Mouse (Mus musculus) forebrain, embryonic 11.5 days (tissue): ENCODE results near the gene Gm5105. TPM values are rescaled to one million over a fixed set of nuclear protein-coding genes. Genes with fewer than 3 reads are reported as not detected.

Source experiments
- ATAC-seq: fragments of 200-750 bp; cut with Nextera tagmentation; replicated peaks from 2 replicates; pipeline ENCODE4 v1.8.0; 2017; ENCODE audit warnings: moderate TSS enrichment; ENCODE audit not compliant: low FRiP score
- DNase-seq: peaks from one replicate; pipeline ENCODE4 v3.0.0-alpha.2; 2017; ENCODE audit warnings: low spot score
- H3K27ac ChIP-seq: fragments of 300-500 bp; sonication (generic); 2 replicates; pipeline ENCODE4 v1.5.1; 2014; ENCODE audit warnings: low read depth, low read length
- H3K27me3 ChIP-seq: fragments of 300-500 bp; sonication (generic); 2 replicates; pipeline ENCODE4 v1.6.1; 2014; ENCODE audit warnings: mild to moderate bottlenecking, low read length, mixed read lengths; ENCODE audit not compliant: control insufficient read depth, insufficient read depth
- H3K36me3 ChIP-seq: fragments of 300-500 bp; sonication (generic); 2 replicates; pipeline ENCODE4 v1.6.1; 2014; ENCODE audit warnings: mild to moderate bottlenecking, low read length, moderate library complexity, mixed read lengths; ENCODE audit not compliant: control insufficient read depth, insufficient read depth
- H3K4me1 ChIP-seq: fragments of 300-500 bp; sonication (generic); replicated peaks from 2 replicates; pipeline ENCODE4 v1.6.1; 2014; ENCODE audit warnings: low read length, mixed read lengths; ENCODE audit not compliant: control insufficient read depth, insufficient read depth
- H3K4me2 ChIP-seq: fragments of 300-500 bp; sonication (generic); 2 replicates; pipeline ENCODE4 v1.6.1; 2014; ENCODE audit warnings: low read depth, mild to moderate bottlenecking, low read length, moderate library complexity, mixed read lengths; ENCODE audit not compliant: severe bottlenecking
- H3K4me3 ChIP-seq: fragments of 300-500 bp; sonication (generic); 2 replicates; pipeline ENCODE4 v1.5.1; 2014; ENCODE audit warnings: low read depth, low read length
- H3K9ac ChIP-seq: fragments of 300-500 bp; sonication (generic); 2 replicates; pipeline ENCODE4 v1.6.1; 2014; ENCODE audit warnings: low read length
- H3K9me3 ChIP-seq: fragments of 300-500 bp; sonication (generic); 2 replicates; pipeline ENCODE4 v1.6.1; 2016; ENCODE audit warnings: low read length, mixed read lengths; ENCODE audit not compliant: control insufficient read depth
- WGBS: fragments of 180-500 bp; shearing (Covaris S2); extraction: QIAGEN DNeasy Blood & Tissue Kit; methylation state at CpG from one replicate; pipeline ENCODE4 v1.1.7; 2014; 5-methylcytosine and 5-hydroxymethylcytosine counted together
- polyA plus RNA-seq: library from polyadenylated mRNA; unstranded; fragments of >200 nt; fragmentation: Nextera tagmentation; extraction: Ambion mirVana; gene quantifications from 2 replicates; pipeline ENCODE4 v1.2.1, GENCODE M21; 2014

The Gm5105 gene
- polyA plus RNA-seq, 1 experiment from 2014 or later: not detected

DNA sequence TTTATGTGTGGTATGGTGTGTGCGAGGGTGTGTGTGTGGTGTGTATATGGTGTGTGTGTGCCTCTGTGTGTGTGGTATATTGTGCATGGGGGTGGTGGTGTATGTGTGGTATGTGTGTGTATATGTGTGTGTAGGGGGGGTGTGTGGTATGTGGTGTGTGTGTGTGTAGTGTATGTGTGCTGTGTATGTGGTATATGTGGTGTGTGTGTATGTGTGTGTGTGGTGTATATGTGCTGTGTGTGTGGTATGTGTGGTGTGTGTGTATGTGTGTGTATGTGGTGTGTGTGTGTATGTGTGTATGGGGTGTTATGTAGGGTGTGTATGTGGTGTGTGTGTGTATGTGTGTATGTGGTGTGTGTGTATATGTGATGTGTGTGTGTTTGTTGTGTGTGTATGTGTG lies 7.0 kb upstream of the Gm5105 start:
- H3K27me3 ChIP-seq: no peaks in the 10 kb centered on the region
- no peak overlapping the region for H3K27ac ChIP-seq
- no peaks in the 10 kb centered on the region; the same call in 1 of the 2 replicates for H3K4me1 ChIP-seq
- H3K9me3 ChIP-seq: no peaks in the 10 kb centered on the region
- 91% methylated on average over 1 of the region's 1 CpGs for WGBS
- no peaks in the 10 kb centered on the region for H3K36me3 ChIP-seq
- DNase-seq (no peak), ATAC-seq (no peak; the same call in 1 of the 2 replicates)
- no peak overlapping the region for H3K9ac ChIP-seq
- H3K4me3 ChIP-seq: no peak overlapping the region
- H3K4me2 ChIP-seq: no peak overlapping the region

DNA sequence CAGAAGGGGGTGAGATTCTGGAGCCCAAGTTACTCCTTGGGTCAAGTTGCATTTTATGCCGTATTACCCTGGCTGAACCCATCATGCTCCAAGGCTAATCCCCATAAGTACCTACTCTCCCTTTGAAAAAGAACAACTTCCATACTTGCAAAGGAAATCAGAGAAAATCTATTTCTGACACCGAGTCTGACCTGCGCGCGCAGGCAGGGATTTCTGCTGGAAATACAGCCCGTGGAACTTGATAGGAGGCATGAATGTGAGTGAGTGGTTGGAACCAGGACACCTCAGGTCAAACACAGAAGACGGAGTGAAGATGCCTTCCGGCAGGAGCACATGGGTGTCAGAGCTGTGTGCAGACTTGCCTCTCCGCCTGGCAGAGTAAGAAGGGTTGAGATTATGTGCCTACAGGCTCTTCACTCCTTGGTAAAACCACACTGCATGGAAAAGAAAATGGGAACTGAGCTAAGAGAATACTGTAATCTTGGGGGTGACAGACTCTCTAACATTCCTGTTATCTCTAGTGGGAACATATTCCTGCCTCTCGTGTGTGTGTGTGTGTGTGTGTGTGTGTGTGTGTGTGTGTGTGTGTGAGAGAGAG lies 4.4 kb upstream of the Gm5105 start:
- ATAC-seq (no peak), DNase-seq (no peak)
- H3K9me3 ChIP-seq: no peaks in the 10 kb centered on the region
- 84% methylated on average over 10 of the region's 10 CpGs for whole genome bisulfite sequencing
- no peaks in the 10 kb centered on the region; the same call in 1 of the 2 replicates for H3K4me1 ChIP-seq
- no peak overlapping the region for H3K9ac ChIP-seq
- no peak overlapping the region for H3K27ac ChIP-seq
- H3K4me3 ChIP-seq: no peak overlapping the region
- no peaks in the 10 kb centered on the region for H3K36me3 ChIP-seq
- H3K4me2 ChIP-seq: no peak overlapping the region
- no peaks in the 10 kb centered on the region for H3K27me3 ChIP-seq

DNA sequence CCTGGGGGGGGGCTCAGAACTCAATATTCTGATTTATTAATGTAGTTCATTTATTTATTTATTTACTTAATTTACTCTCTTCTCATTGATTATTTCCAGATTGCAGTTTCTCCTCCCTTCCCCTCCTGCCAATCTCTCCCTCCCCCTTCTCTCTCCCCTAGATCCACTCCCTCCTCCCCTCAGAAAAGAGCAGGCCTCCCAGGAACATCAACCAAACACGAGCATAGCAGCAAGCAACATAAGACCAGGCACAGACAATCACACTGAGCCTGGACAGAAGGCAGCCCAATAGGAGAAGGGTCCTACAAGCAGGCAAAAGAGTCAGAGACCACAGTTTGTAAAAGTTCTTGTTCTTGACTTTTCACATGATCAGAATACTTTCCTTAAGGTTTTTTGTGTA lies 3.8 kb upstream of the Gm5105 start:
- Histone ChIP-seq H3K27me3 (no peaks in the 10 kb centered on the region), H3K4me1 (no peaks in the 10 kb centered on the region; the same call in 1 of the 2 replicates), H3K36me3 (no peaks in the 10 kb centered on the region), H3K4me2 (no peak overlapping the region), H3K4me3 (no peak overlapping the region), H3K9ac (no peak overlapping the region), H3K27ac (no peak overlapping the region), H3K9me3 (no peaks in the 10 kb centered on the region)
- ATAC-seq (no peak), DNase-seq (no peak)
- 13% methylated on average over 1 of the region's 1 CpGs for WGBS

DNA sequence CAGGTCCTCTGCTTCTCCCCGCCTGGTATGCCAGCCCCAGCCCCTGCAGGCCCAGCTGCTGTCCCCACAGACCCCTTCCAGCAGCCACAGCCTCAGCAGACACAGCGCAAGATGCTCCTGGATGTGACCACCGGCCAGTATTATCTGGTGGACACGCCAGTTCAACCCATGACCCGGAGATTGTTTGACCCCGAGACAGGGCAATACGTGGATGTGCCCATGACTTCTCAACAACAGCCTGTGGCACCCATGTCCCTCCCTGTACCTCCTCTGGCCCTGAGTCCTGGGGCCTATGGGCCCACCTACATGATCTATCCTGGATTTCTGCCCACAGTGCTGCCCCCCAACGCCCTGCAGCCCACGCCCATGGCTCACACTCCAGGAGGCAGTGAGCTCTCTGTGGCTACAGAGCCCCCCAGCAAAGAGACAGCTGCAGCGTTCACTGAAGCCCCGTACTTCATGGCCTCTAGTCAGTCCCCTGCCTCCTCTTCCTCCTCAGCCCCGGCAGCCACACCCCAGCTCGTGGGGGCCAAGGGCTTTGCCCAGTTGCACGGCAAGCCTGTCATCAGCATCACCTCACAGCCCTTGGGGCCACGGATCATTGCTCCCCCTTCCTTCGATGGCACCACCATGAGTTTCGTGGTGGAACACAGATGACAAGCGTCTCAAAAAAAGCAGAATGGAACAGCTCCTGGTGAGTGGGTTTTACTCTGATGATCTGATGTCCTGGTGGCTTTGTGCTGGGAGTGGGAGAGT lies 2.7 kb upstream of the Gm5105 start:
- DNase-seq: no peak
- no peak for ATAC-seq
- 73% methylated on average over 18 of the region's 18 CpGs for WGBS
- Histone ChIP-seq H3K36me3 (no peaks in the 10 kb centered on the region), H3K4me2 (no peak overlapping the region), H3K4me1 (no peaks in the 10 kb centered on the region; the same call in 1 of the 2 replicates), H3K27me3 (no peaks in the 10 kb centered on the region), H3K27ac (no peak overlapping the region), H3K9me3 (no peaks in the 10 kb centered on the region), H3K4me3 (no peak overlapping the region), H3K9ac (no peak overlapping the region)

DNA sequence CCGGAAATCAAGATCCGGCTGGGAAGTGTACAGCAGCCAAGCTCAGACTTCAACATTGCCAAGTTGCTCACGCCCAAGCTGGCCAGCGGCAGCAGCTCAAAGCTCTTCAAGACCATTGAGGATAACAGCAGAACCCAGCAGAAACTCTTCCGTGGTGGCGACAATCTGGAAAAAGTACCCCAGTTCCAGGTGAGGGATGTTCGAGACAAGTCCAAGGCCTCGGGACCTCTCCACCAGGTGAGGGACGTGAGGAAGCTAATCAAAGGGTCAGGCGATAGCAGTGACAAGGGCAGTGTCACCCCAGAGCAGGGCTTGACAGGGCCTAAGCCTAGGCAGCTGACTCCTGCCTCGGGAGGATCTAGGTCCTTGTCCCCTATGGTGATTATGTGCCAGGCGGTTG lies 915 bp upstream of the Gm5105 start:
- H3K27ac ChIP-seq: no peak overlapping the region
- ATAC-seq: no peak
- no peaks in the 10 kb centered on the region for H3K9me3 ChIP-seq
- no peak overlapping the region for H3K4me2 ChIP-seq
- 93% methylated on average over 12 of the region's 12 CpGs for WGBS
- H3K27me3 ChIP-seq: no peaks in the 10 kb centered on the region
- H3K4me1 ChIP-seq: no peaks in the 10 kb centered on the region; the same call in 1 of the 2 replicates
- no peak overlapping the region for H3K4me3 ChIP-seq
- H3K36me3 ChIP-seq: no peaks in the 10 kb centered on the region
- H3K9ac ChIP-seq: no peak overlapping the region
- DNase-seq: no peak

DNA sequence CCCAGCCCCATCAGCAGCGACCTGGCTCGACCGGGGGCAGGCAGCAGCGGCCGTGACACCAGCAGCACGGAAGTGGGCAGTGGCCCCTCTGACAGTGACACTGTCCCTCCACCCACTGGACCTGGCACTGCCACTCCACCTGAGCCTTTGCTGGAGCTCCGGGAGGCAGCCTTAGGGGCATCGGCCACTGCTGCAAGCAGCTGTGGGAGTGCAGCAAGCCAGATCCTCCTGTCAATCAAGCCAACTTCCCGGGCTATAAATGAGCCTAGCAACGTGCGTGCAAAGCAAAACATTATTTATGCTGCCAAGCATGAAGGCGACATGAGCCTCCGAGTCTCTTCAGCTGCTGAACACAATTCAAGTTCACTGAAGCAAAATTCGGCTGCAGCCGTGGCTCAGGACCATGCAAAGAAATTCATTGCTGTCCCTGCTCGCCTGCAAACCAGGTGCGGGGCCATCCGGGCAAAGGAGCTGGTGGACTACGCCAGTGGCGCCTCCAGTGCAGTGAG lies 786 bp downstream of the Gm5105 start:
- 0 out of 2 replicates have a peak, but pooled peaks have one; percentile 21 for ATAC-seq
- DNase-seq: no peak
- H3K4me2 ChIP-seq: no peak overlapping the region
- H3K36me3 ChIP-seq: no peaks in the 10 kb centered on the region
- no peak overlapping the region for H3K4me3 ChIP-seq
- 84% methylated on average over 20 of the region's 20 CpGs for WGBS
- no peak overlapping the region for H3K27ac ChIP-seq
- no peaks in the 10 kb centered on the region; the same call in 1 of the 2 replicates for H3K4me1 ChIP-seq
- no peaks in the 10 kb centered on the region for H3K9me3 ChIP-seq
- H3K27me3 ChIP-seq: no peaks in the 10 kb centered on the region
- no peak overlapping the region for H3K9ac ChIP-seq

DNA sequence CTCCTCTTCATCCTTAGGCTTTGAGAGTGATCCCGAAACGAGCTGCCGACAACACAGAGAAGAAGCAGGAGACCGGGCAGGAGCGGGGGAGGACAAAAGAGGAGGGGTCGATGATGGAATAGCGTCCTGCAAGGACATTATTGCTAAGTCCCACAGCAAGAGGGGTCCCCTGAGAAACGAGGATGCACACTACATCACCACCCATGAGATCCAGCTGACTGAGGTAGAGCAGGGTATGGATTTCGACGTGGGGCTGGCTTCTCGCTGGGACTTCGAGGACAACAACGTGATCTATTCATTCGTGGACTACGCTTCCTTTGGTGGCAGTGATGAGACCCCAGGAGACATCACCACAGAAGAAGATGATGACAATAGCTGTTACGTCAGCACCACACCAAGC lies 1.3 kb downstream of the Gm5105 start:
- Histone ChIP-seq H3K4me3 (no peak overlapping the region), H3K4me2 (no peak overlapping the region), H3K9ac (no peak overlapping the region), H3K9me3 (no peaks in the 10 kb centered on the region), H3K4me1 (no peaks in the 10 kb centered on the region; the same call in 1 of the 2 replicates), H3K36me3 (no peaks in the 10 kb centered on the region), H3K27ac (no peak overlapping the region), H3K27me3 (no peaks in the 10 kb centered on the region)
- DNase-seq: no peak
- no peak for ATAC-seq
- 87% methylated on average over 16 of the region's 16 CpGs for WGBS

DNA sequence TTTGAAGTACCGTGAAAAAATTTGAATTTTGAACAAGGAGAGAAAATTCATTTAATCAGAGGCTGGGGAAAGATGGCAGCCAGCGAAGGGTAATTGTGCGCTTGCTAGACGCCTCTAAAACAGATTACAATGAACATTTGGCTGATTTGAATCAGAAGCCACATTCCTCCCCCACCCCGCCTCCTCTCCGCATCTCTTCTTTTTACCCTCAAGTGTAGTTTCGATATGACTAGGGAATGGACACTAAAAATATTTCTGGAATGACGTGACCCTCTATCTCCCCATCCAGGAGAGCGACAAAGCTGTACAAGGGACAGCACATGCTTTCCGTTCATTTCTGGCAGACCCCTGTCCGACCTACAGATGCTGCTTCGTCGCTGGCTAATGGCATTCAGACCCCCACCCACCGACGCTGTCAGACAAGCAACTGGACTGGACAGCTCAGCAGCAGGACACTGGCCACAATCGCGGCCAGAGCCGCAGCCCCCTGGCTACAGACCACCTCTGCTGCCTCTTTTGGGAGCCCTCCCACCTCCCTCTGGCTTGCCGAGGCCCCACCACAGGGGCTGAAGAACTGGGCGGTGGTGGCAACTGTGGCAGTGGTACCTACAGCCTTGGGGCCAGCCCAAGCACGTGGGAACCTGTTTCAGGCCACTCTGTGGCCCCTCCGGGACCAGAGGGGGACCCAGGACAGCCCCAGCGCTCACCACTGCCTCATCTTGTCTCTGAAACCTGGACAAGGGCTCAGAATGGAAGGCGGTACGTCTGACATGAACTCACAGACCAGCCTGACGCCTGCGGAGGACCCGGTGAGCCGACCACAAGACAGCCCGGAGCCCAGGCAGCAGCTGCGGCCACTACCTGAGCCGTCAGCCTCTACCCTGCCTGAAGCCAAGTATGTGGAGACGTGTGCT lies 2.2 kb downstream of the Gm5105 start, which contains the start of gene 1110002E22Rik:
Gene 1110002E22Rik (plus strand): TSS at position 321 of the 914 bp plus-strand sequence.
- no peak for ATAC-seq
- no peaks in the 10 kb centered on the region for H3K9me3 ChIP-seq
- no peak within 1 kb of the TSS for H3K27ac ChIP-seq
- no peak within 1 kb of the TSS for H3K4me3 ChIP-seq
- no peaks in the 10 kb centered on the region for H3K36me3 ChIP-seq
- DNase-seq: no peak
- WGBS: 82% methylated on average over 32 of the region's 33 CpGs
- no peaks in the 10 kb centered on the region for H3K4me1 ChIP-seq
- no peak within 1 kb of the TSS for H3K4me2 ChIP-seq
- no peak within 1 kb of the TSS for H3K9ac ChIP-seq
- H3K27me3 ChIP-seq: no peaks in the 10 kb centered on the region
